Mouse (Mus musculus) MEL (cell line): ENCODE results near the gene Rabep2.

ENCODE experiments used
- EP300 ChIP-seq, 2 experiments: IDR thresholded peaks; 2 replicates each; pipeline ENCODE4 v1.6.1; 2011; ENCODE audit warnings: improper control_type of control experiment in 2 of 2, low read length in 2 of 2, low read depth in 1 of 2, mild to moderate bottlenecking in 1 of 2
- ZC3H11A ChIP-seq: IDR thresholded peaks from 2 replicates; pipeline ENCODE4 v1.6.1; 2012; ENCODE audit warnings: low read depth, mild to moderate bottlenecking, inconsistent platforms, low read length, improper control_type of control experiment

DNA sequence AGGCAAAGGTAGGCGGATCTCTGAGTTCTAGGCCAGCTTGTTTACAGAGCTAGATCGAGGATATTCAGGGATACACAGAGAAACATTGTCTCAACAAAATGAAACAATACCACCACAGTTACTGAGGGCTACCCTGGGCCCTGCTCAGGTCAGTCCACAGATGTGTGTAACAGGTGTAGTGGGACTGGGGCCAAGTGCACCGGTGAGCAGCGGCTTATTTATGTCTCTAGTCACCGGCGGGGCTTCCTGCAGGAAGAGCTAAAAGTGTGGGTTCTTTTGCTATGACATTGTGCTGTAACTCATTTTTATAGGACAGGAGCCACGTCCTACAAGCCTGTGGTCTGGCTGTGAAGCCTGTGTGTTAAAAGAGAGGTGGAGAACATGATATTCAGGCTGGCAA lies 25.3 kb downstream of the Rabep2 start:
- TF ChIP-seq ZC3H11A (no peak), EP300 (IDR thresholded peaks at IDR 0.05; ENCODE audit: low read depth in 1 of 2, low read length in 2 of 2) (no peak)
